Mouse (Mus musculus) Patski (cell line): ENCODE measurements around the gene Prex1. TPM values are rescaled to one million over a fixed set of nuclear protein-coding genes. Genes with fewer than 3 reads are reported as not detected.
"Not testable (repeated sequence)": the region's sequence is repeated elsewhere in the genome, so short reads cannot be mapped to it uniquely, and the experiment has no call there.

Source experiments
- ATAC-seq: fragments of 100-300 bp; one replicate; pipeline ENCODE4 v1.8.0; 2021
- CTCF ChIA-PET: fragments of 350-600 bp; sonication (Branson Sonifier 250); formaldehyde crosslinking; loops from one replicate; lab custom pipeline; 2022; ENCODE audit warnings: inconsistent platforms; lab: Charles Lee
- POLR2A ChIA-PET: fragments of 350-600 bp; sonication (Branson Sonifier 250); formaldehyde crosslinking; loops from one replicate; lab custom pipeline; 2022; ENCODE audit warnings: antibody characterized with exemption, inconsistent platforms; lab: Charles Lee
- DNase-seq: peaks from one replicate; pipeline ENCODE4 v3.0.0-alpha.2; 2011; ENCODE audit warnings: low read depth, low spot score
- H3K27me3 ChIP-seq: fragments of 371-371 bp; one replicate; pipeline ENCODE4 v1.5.1; 2021
- CTCF ChIP-seq: fragments of 100-300 bp; IDR thresholded peaks from one replicate; pipeline ENCODE4 v1.5.1; 2021
- in situ Hi-C: fragments of 300-500 bp; cut with MboI; formaldehyde crosslinking; loops from 3 replicates; pipeline ENCODE4 v1.11.1; 2018; ENCODE audit warnings: low pct_unique_long_range_greater_than_20kb, mixed read lengths
- polyA plus RNA-seq: library from polyadenylated mRNA; unstranded; gene quantifications from one replicate; pipeline ENCODE4 v1.2.3, GENCODE M21; 2021

The Prex1 gene
- 3.9 TPM for polyA plus RNA-seq

- no peak for TF ChIP-seq CTCF
- ATAC-seq: peak; percentile 49
- DNase-seq: peak; percentile 72
- ChIA-PET CTCF (no interaction called here), POLR2A (no interaction called here)
- H3K27me3 ChIP-seq: peaks cover 7% of the 10 kb centered on the region
- in situ Hi-C loops: loop anchor here (5.0 kb wide), 1 partner anchor 107 kb away; no protein-coding TSS in a partner anchor
Measured at GRCm38 (mm10) chr2:166713690-166714426, at the start of gene Prex1. Gene Prex1 (minus strand): TSS chr2:166713832.

GRCm38 (mm10) chr2:166757969-166758368 lies 44.3 kb upstream of the Prex1 start:
- in situ Hi-C loops: no loop called here
- POLR2A ChIA-PET: interaction anchor here (0.6 kb wide), 1 partner anchor 102 kb away, joined by 4 read pairs; no protein-coding TSS in a partner anchor
- peak; percentile 25 for DNase-seq

GRCm38 (mm10) chr2:166754760-166755159 lies 41.1 kb upstream of the Prex1 start:
- ATAC-seq: no peak
- in situ Hi-C loops: no loop called here
- ChIA-PET CTCF (no interaction called here), POLR2A (no interaction called here)
- peaks cover 7% of the 10 kb centered on the region for H3K27me3 ChIP-seq
- TF ChIP-seq CTCF: no peak
- DNase-seq: no peak

More at GRCm38 (mm10) chr2:166757969-166758368, 44.3 kb upstream of the Prex1 start:
- no peak for TF ChIP-seq CTCF
- ATAC-seq: no peak
- CTCF ChIA-PET: no interaction called here
- H3K27me3 ChIP-seq: no peaks in the 10 kb centered on the region

GRCm38 (mm10) chr2:166754194-166754593 lies 40.6 kb upstream of the Prex1 start:
- DNase-seq: no peak
- no peak for TF ChIP-seq CTCF
- H3K27me3 ChIP-seq: peaks cover 7% of the 10 kb centered on the region
- ChIA-PET POLR2A (no interaction called here), CTCF (no interaction called here)
- no peak for ATAC-seq
- in situ Hi-C loops: no loop called here

GRCm38 (mm10) chr2:166750620-166751191 lies 37.1 kb upstream of the Prex1 start:
- CTCF ChIA-PET: no interaction called here
- POLR2A ChIA-PET: interaction anchor here (1.1 kb wide), 1 partner anchor 11 kb away, joined by 4 read pairs; no protein-coding TSS in a partner anchor
- peaks cover 7% of the 10 kb centered on the region for H3K27me3 ChIP-seq
- TF ChIP-seq CTCF: no peak
- DNase-seq (no peak), ATAC-seq (no peak)
- in situ Hi-C loops: no loop called here

GRCm38 (mm10) chr2:166746261-166746913 lies 32.8 kb upstream of the Prex1 start:
- DNase-seq, ATAC-seq, POLR2A ChIA-PET, CTCF ChIA-PET, in situ Hi-C loops, H3K27me3 ChIP-seq: not testable (repeated sequence)

- ATAC-seq: no peak
- DNase-seq: no peak
- in situ Hi-C loops: no loop called here
- CTCF ChIA-PET: no interaction called here
- H3K27me3 ChIP-seq: peaks cover 7% of the 10 kb centered on the region
- no peak for TF ChIP-seq CTCF
- POLR2A ChIA-PET: interaction anchor here (0.6 kb wide), 1 partner anchor 23 kb away, joined by 8 read pairs; no protein-coding TSS in a partner anchor
Measured at GRCm38 (mm10) chr2:166745849-166746248, 32.2 kb upstream of the Prex1 start.

GRCm38 (mm10) chr2:166744433-166744832 lies 30.8 kb upstream of the Prex1 start:
- POLR2A ChIA-PET: no interaction called here
- ATAC-seq (peak; percentile 60), DNase-seq (peak; percentile 31)
- peaks cover 3% of the 10 kb centered on the region for H3K27me3 ChIP-seq
- TF ChIP-seq CTCF: no peak
- CTCF ChIA-PET: no interaction called here
- in situ Hi-C loops: no loop called here

- ATAC-seq: no peak
- POLR2A ChIA-PET: no interaction called here
- in situ Hi-C loops: no loop called here
- CTCF ChIA-PET: no interaction called here
- TF ChIP-seq CTCF: no peak
- H3K27me3 ChIP-seq: peaks cover 3% of the 10 kb centered on the region
- DNase-seq: no peak
Measured at GRCm38 (mm10) chr2:166743504-166743903, 29.9 kb upstream of the Prex1 start.

GRCm38 (mm10) chr2:166741445-166741844 lies 27.8 kb upstream of the Prex1 start:
- CTCF ChIA-PET: no interaction called here

GRCm38 (mm10) chr2:166740396-166740795 lies 26.8 kb upstream of the Prex1 start:
- no peak for DNase-seq
- ChIA-PET POLR2A (no interaction called here), CTCF (no interaction called here)
- ATAC-seq: no peak
- in situ Hi-C loops: no loop called here
- H3K27me3 ChIP-seq: peaks cover 3% of the 10 kb centered on the region
- TF ChIP-seq CTCF: no peak

More at GRCm38 (mm10) chr2:166741445-166741844, 27.8 kb upstream of the Prex1 start:
- POLR2A ChIA-PET: no interaction called here
- peaks cover 3% of the 10 kb centered on the region for H3K27me3 ChIP-seq
- DNase-seq (no peak), ATAC-seq (no peak)
- in situ Hi-C loops: no loop called here
- no peak for TF ChIP-seq CTCF
